Mouse (Mus musculus): ENCODE measurements around the gene Pcp4l1. TPM values are rescaled to one million over a fixed set of nuclear protein-coding genes. Genes with fewer than 3 reads are reported as not detected.

The Pcp4l1 gene
- total and polyA plus RNA-seq, 3 experiments = 165 to 283 (median 255) TPM

DNA sequence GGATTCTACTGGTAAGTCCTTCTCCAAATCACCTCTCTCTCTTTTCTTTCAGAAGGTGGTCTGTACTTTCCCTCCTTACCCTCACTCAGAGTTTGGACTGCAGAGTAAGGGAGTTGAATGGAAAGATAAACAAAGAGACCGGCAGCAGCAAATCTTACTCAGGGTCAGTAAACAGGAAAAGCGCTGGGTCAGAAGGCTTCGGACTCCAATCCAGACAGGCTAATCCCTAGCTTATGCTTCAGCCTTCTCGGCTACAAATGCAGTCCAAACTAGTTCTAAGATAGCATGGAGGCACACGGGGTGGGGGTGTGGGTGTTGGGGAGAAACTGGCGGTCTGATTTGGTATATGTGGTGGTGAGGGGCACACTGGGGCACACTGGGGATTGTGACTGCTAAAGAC is 41.4 kb upstream of the Pcp4l1 start:
- no peak for DNase-seq
- no peak overlapping the region for H3K27ac ChIP-seq
- H3K4me3 ChIP-seq = no peak overlapping the region
- H3K27me3 ChIP-seq (ENCODE audit: control insufficient read depth, insufficient read depth, low read length) = no peaks in the 10 kb centered on the region
- peaks cover 2% of the 10 kb centered on the region for H3K4me1 ChIP-seq (ENCODE audit: control insufficient read depth, insufficient read depth, low read length)
- H3K79me2 ChIP-seq (replicated peaks; ENCODE audit: control insufficient read depth, insufficient read depth, low read length) = no peaks in the 10 kb centered on the region
- TF ChIP-seq EP300 (IDR thresholded peaks at IDR 0.05; ENCODE audit: insufficient read depth, low read depth, low read length) = no peak
- no peak for TF ChIP-seq POLR2A (IDR thresholded peaks at IDR 0.05; ENCODE audit: insufficient read depth, low read depth, low read length)
- TF ChIP-seq CTCF (IDR thresholded peaks at IDR 0.05) = no peak
- intact Hi-C loops (cut with DNase I) = no loop called here
- no peak overlapping the region for H3K9ac ChIP-seq (ENCODE audit: low read depth, low read length)
- 64% methylated on average over 6 of the region's 6 CpGs for WGBS
- H3K36me3 ChIP-seq (ENCODE audit: control insufficient read depth, insufficient read depth, low read length) = peaks cover 21% of the 10 kb centered on the region

GRCm38 (mm10) chr1:171235791-171236190 is 39.7 kb upstream of the Pcp4l1 start:
- no peak overlapping the region for H3K9ac ChIP-seq (ENCODE audit: low read depth, low read length)
- no peaks in the 10 kb centered on the region for H3K27me3 ChIP-seq (ENCODE audit: control insufficient read depth, insufficient read depth, low read length)
- TF ChIP-seq POLR2A (IDR thresholded peaks at IDR 0.05; ENCODE audit: insufficient read depth, low read depth, low read length) (no peak), CTCF (IDR thresholded peaks at IDR 0.05) (no peak), EP300 (IDR thresholded peaks at IDR 0.05; ENCODE audit: insufficient read depth, low read depth, low read length) (no peak)
- H3K4me3 ChIP-seq = no peak overlapping the region
- H3K27ac ChIP-seq = peak overlapping the region; percentile 61
- no peak for DNase-seq
- 56% methylated on average over 4 of the region's 4 CpGs for WGBS
- peaks cover 2% of the 10 kb centered on the region for H3K4me1 ChIP-seq (ENCODE audit: control insufficient read depth, insufficient read depth, low read length)
- no peaks in the 10 kb centered on the region for H3K79me2 ChIP-seq (replicated peaks; ENCODE audit: control insufficient read depth, insufficient read depth, low read length)
- H3K36me3 ChIP-seq (ENCODE audit: control insufficient read depth, insufficient read depth, low read length) = peaks cover 21% of the 10 kb centered on the region
- intact Hi-C loops (cut with DNase I) = no loop called here

- Histone ChIP-seq H3K27me3 (ENCODE audit: control insufficient read depth, insufficient read depth, low read length) (no peaks in the 10 kb centered on the region), H3K27ac (no peak overlapping the region), H3K9ac (ENCODE audit: low read depth, low read length) (no peak overlapping the region), H3K79me2 (replicated peaks; ENCODE audit: control insufficient read depth, insufficient read depth, low read length) (no peaks in the 10 kb centered on the region), H3K36me3 (ENCODE audit: control insufficient read depth, insufficient read depth, low read length) (peaks cover 12% of the 10 kb centered on the region), H3K4me3 (no peak overlapping the region), H3K4me1 (ENCODE audit: control insufficient read depth, insufficient read depth, low read length) (no peaks in the 10 kb centered on the region; the same call in none of the 2 replicates)
- no peak for TF ChIP-seq EP300 (IDR thresholded peaks at IDR 0.05; ENCODE audit: insufficient read depth, low read depth, low read length)
- no peak for TF ChIP-seq POLR2A (IDR thresholded peaks at IDR 0.05; ENCODE audit: insufficient read depth, low read depth, low read length)
- no peak for TF ChIP-seq CTCF (IDR thresholded peaks at IDR 0.05)
- intact Hi-C loops (cut with DNase I) = no loop called here
- 88% methylated on average over 4 of the region's 4 CpGs for WGBS
- no peak for DNase-seq
These were observed 38.5 kb upstream of the Pcp4l1 start for GRCm38 (mm10) chr1:171234538-171234937.

GRCm38 (mm10) chr1:171234126-171234525 is 38.1 kb upstream of the Pcp4l1 start, which contains the start of gene Fcer1g:
Gene Fcer1g (minus strand): TSS chr1:171234365.
- Histone ChIP-seq H3K4me1 (ENCODE audit: control insufficient read depth, insufficient read depth, low read length) (no peaks in the 10 kb centered on the region; the same call in none of the 2 replicates), H3K27ac (peak within 1 kb of the TSS; percentile 28), H3K4me3 (no peak within 1 kb of the TSS), H3K9ac (ENCODE audit: low read depth, low read length) (0 out of 2 replicates have a peak within 1 kb of the TSS, but pooled peaks have one; percentile 37), H3K27me3 (ENCODE audit: control insufficient read depth, insufficient read depth, low read length) (no peaks in the 10 kb centered on the region), H3K79me2 (replicated peaks; ENCODE audit: control insufficient read depth, insufficient read depth, low read length) (no peaks in the 10 kb centered on the region), H3K36me3 (ENCODE audit: control insufficient read depth, insufficient read depth, low read length) (peaks cover 12% of the 10 kb centered on the region)
- WGBS = 82% methylated on average over 14 of the region's 14 CpGs
- DNase-seq = peak; percentile 51 to 67
- intact Hi-C loops (cut with DNase I) = no loop called here
- TF ChIP-seq EP300 (IDR thresholded peaks at IDR 0.05; ENCODE audit: insufficient read depth, low read depth, low read length) = no peak
- peak; percentile 62; the same call in 1 of the 2 replicates for TF ChIP-seq POLR2A (IDR thresholded peaks at IDR 0.05; ENCODE audit: insufficient read depth, low read depth, low read length)

- intact Hi-C loops (cut with DNase I) = no loop called here
- DNase-seq = no peak
- H3K27ac ChIP-seq = peak overlapping the region; percentile 28
- no peaks in the 10 kb centered on the region for H3K27me3 ChIP-seq (ENCODE audit: control insufficient read depth, insufficient read depth, low read length)
- WGBS = 63% methylated on average over 12 of the region's 12 CpGs
- no peaks in the 10 kb centered on the region; the same call in none of the 2 replicates for H3K4me1 ChIP-seq (ENCODE audit: control insufficient read depth, insufficient read depth, low read length)
- H3K9ac ChIP-seq (ENCODE audit: low read depth, low read length) = no peak overlapping the region
- TF ChIP-seq EP300 (IDR thresholded peaks at IDR 0.05; ENCODE audit: insufficient read depth, low read depth, low read length) (no peak), CTCF (IDR thresholded peaks at IDR 0.05) (no peak), POLR2A (IDR thresholded peaks at IDR 0.05; ENCODE audit: insufficient read depth, low read depth, low read length) (no peak)
- peaks cover 12% of the 10 kb centered on the region for H3K36me3 ChIP-seq (ENCODE audit: control insufficient read depth, insufficient read depth, low read length)
- H3K4me3 ChIP-seq = no peak overlapping the region
- no peaks in the 10 kb centered on the region for H3K79me2 ChIP-seq (replicated peaks; ENCODE audit: control insufficient read depth, insufficient read depth, low read length)
These were observed 37.0 kb upstream of the Pcp4l1 start for GRCm38 (mm10) chr1:171232800-171233730.

GRCm38 (mm10) chr1:171232348-171232747 is 36.3 kb upstream of the Pcp4l1 start:
- Histone ChIP-seq H3K27ac (peak overlapping the region; percentile 7; the same call in 1 of the 2 replicates), H3K79me2 (replicated peaks; ENCODE audit: control insufficient read depth, insufficient read depth, low read length) (no peaks in the 10 kb centered on the region), H3K36me3 (ENCODE audit: control insufficient read depth, insufficient read depth, low read length) (peaks cover 12% of the 10 kb centered on the region), H3K27me3 (ENCODE audit: control insufficient read depth, insufficient read depth, low read length) (no peaks in the 10 kb centered on the region), H3K4me3 (no peak overlapping the region), H3K9ac (ENCODE audit: low read depth, low read length) (no peak overlapping the region), H3K4me1 (ENCODE audit: control insufficient read depth, insufficient read depth, low read length) (no peaks in the 10 kb centered on the region; the same call in none of the 2 replicates)
- no peak for DNase-seq
- no peak for TF ChIP-seq POLR2A (IDR thresholded peaks at IDR 0.05; ENCODE audit: insufficient read depth, low read depth, low read length)
- intact Hi-C loops (cut with DNase I) = no loop called here
- WGBS = 71% methylated on average over 5 of the region's 5 CpGs

Measured in heart, adult 2 months (tissue).